Mouse (Mus musculus) cerebellum, postnatal 4 days (tissue): ENCODE measurements at regions not wholly inside any gene's neighbourhood (a gene's known extent, or its start where the extent isn't known, plus 50 kb on each side); places are given as distances from the start of the nearest gene placed in this dataset.

Experiments
- DNase-seq, 2 experiments: peaks; one replicate each; pipeline ENCODE4 v3.0.0; 2022; ENCODE audit warnings: low spot score in 2 of 2, mixed read lengths in 1 of 2

- no peak for DNase-seq
These were observed 75.0 kb downstream of the Lbh start for GRCm38 (mm10) chr17:72993134-72993533.

DNA sequence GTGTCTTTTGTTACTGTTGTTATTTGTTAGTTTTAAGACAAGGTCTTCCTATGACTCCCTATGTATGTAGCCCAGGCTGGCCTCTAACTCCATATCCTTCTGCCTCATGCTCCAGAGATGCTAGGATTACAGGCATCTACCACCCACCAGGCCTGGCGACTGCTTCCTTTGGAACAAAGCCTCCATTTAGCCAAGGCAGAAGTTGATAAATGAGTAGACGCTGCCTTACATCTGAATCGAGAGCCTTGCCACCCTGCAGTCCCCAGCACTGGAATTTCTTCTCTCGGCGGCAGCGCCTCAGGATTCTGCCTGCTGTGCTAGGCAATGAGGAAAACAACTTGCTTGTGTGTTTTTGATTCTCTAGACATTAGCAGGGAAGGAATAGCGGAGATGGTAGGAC is 75.5 kb downstream of the Lbh start:
- DNase-seq = no peak

DNA sequence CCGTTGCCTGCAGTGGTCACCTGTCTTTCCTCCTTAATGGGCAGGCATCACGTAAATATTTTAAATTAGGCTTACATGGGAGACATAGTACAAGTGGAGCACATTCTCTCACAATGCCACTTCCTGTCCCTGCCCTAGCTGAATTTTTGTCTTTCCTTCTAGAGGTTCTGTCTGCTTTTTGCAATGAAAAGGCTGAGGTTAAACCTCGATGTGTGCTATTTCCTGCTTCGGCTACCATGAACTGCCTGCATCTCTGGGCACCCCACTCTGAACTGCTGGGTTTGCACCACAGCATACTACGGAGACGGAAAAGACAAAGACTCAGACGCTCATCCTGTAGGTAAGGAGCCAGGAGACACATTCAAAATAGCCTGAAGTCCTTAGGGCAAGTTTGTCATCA is 78.4 kb downstream of the Lbh start:
- no peak for DNase-seq

DNA sequence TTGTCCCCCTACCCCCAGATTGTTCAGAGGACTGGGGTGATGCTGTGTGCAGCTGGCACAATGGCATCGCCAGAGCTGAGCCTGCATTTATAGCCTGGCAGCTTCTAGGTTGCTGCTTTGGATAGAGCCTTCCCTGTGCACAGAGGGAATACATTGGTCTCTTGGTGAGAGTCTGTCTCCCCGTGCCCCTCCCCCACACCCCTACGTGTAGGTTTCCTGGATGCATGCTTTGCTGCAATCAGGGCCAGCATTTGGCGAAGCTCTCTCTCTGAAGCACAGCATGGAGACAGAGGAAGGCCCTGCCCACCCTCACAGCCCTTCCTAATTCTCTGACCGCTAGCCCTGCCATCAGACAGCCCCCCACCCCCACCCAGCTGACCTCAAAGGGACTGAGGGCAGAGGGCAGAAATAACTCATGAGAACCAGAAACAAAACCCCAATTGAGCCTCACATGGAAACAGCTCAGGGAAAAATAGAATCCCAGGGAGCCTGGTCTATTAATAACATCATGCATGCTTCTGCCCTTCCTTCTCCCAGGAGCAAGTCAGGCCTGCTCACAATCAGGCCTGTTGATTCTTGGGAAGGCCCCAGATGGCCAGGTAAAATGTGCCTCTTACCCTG is 79.3 kb downstream of the Lbh start:
- no peak for DNase-seq

- no peak for DNase-seq
These were observed 87.0 kb downstream of the Lbh start for GRCm38 (mm10) chr17:73005100-73005499.

DNA sequence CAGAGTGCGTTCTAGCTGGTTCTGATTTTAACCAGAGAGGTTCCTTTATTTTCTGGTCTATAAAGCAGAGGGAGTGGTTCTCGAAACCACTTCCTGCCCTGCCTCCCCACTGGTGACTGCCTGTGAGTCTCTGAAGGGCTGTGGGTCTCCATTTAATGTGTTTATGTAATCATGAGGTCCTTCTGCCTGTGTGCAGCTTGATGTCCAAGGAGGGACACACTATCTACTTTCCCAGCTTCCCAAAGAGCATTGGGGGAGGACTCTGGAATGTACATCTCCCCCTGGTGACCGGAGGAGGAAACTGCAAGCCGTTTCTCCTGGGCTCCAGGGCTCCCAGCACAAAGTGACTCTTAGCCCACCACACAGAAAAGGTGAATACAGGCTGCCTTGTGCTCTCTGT is 90.8 kb downstream of the Lbh start:
- peak; percentile 41 to 50 for DNase-seq

DNA sequence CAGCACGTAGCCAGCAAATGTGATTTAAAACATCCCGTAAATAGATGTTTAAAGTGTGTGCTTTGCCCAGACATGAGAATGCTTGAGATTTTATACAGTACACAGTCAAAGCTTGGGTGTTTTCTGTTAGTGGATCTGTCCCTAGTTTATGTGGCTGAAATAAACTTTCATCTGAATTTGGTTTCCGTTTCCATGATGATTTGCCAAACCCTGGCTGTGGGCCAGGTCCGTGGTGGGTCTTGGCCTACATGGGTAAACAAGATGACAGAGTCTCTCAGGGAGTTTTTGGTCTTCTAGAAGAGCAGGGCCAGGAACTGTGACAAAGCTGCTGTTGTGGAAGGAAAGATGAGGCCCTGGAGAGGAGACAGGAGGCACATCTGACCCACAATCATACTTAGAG is 91.9 kb downstream of the Lbh start:
- peak in 1 of 2 experiments; percentile 52 for DNase-seq

- no peak for DNase-seq
These were observed 94.3 kb downstream of the Lbh start for GRCm38 (mm10) chr17:73012356-73012755.

DNA sequence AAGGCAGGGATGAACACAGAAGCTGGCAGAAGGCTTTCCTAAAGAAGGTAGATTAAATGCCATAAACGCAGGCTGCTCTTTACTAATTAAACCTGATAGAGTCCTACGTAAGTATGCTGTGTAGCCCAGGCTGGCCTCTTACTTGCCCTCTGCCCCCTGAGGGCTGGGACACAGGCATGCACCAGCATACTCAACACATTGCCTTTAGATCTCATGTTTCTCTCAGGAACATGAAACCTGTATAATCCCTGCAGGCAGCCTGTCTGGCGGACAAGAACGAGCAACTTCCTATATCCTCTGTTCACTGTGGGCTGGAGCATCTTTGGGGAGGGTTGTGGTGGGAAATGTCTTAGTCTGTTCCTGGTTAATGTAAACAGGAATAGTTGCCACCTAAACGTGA is 94.8 kb upstream of the Lclat1 start:
- no peak for DNase-seq

DNA sequence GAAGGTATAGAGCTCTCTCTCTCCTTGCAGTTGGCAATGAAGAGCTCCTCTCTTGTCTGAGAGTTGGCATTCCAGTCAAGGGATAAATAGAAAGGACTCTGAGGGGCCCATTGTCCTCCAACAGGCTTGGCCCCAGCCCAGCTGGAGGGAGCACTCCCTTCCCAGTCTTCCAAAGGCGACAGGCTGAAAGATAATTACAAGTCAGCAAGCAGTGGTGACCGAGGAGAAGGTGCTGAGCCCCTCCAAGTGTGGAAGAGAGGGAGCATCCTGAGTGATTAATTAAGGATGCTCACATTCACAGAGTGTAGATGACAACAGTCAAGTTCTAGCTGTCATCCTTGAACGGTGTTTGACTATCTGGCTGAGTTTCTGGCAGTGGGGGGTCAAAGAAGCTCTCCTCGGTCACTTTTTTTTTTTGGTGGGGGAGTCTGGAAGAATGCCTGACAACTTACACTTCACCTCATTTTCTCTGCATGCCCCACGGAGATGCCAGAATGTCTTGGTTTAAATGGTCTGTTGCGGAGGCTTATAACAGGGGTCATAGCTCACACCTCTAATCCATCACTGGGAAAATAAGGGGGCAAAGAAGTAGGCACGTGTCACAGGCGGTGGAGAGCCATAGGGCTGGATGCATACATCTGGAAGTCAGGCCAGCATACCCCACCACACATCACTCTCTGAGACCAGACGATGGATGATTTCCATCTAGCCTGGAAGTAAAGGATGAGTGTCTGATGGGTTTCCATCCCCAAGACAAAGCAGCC is 93.5 kb upstream of the Lclat1 start:
- DNase-seq = no peak

DNA sequence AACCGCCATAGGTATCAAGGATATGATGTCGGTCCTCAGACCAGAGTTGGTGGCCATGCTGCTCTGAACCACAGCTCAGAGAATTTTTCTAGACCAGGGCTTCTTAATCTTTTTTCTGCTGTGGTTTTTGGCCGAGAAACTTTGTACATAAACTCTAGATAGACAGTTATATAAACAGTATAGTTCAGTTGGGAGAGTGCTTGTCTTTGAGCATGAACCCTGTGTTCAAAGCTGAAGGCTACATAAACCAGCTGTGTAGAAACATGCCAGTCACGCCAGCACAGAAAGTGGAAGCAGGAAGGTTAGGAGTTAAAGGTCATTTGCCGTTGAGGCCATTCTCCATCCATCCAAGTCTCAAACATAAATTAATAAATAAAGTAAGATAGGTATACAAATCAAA is 90.6 kb upstream of the Lclat1 start:
- DNase-seq = no peak

DNA sequence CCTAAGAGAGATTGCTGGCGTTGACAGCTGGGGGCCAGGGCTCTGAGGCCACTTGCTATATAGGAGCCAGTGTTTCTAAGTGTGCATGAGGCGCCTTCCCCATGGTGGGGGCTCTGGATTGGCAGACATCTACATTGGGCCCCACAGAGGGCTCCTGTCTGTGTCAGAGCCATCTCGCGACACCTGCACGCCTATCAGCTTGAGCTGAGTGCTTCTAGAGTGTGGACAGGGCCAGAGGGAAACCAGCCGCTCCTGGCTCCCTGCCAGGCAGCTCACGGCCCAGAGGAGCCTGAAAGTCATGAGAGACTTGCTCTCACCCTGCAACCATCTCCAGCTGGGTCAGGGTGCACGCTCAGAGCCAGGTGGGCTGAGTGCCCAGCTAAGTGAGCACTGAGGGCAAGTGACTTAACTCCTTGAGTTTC is 85.1 kb upstream of the Lclat1 start:
- peak in 1 of 2 experiments; percentile 20 for DNase-seq

- no peak for DNase-seq
These were observed 84.2 kb upstream of the Lclat1 start for GRCm38 (mm10) chr17:73023362-73024107.

- DNase-seq = no peak
These were observed 80.7 kb upstream of the Lclat1 start for GRCm38 (mm10) chr17:73027122-73027521.

DNA sequence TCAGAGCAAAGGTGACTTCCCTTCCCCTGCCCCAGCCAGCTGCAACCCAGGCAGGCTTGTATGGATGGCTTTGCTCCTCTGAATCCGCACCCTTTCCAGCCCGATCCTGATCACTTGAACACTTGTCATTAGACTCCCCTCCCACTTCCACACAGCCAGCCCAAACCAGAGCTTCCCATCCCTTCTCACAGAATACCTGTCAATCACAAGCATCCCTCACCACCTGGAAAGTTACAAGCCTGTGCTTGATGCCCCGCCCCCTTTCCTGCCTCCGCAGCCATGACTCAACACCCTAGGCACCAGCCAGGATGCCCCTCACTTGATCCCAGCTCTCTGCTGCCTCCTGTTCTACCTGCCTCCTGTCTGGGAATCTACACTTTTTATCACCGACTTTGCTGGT is 76.0 kb upstream of the Lclat1 start:
- no peak for DNase-seq

DNA sequence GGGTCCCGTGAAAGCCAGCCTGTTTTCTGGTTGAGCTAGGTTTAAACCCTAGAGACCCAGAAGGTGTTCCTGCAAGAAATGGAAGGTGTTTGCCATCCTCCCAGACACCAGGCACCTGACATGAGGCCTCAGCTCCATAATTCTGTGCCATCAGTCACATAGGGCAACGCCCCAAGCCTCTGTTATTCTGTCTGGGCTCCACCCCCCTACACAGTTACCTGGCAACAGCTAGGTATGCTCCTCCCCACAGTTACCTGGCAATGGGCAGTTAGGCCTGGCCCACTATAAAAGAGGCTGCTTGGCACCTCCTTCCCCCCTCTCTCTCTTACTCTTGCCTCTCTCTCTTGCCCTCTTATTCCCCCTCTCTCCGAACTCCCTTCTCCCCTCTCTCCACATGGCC is 75.5 kb upstream of the Lclat1 start:
- no peak for DNase-seq

GRCm38 (mm10) chr17:73034420-73034819 is 73.4 kb upstream of the Lclat1 start:
- DNase-seq = no peak

DNA sequence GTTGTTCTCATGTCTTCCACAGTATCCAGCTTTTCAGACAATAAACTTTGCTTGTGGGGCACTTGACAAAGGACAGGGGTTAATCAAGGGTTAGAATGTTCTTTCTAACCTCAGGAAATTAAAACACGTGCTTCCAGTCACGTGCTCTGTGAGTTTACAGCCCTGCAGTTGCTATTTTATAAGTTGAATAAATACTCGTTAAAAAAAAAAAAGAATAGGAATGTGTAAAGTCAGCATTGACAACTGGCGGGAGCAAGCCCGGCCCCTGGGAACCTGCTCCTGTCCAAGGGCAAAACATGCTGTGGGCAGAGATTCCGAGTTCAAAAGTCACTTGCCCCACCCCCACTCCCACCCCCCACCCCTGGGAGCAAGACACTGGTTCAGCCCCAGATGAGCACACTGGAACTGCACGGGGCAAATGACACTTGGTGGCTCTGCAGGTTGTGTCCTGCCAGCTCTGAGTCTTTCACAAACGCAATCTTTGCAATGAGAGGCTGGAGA is 72.8 kb upstream of the Lclat1 start:
- no peak for DNase-seq

- DNase-seq = no peak
These were observed 70.9 kb upstream of the Lclat1 start for GRCm38 (mm10) chr17:73036845-73037244.

- DNase-seq = no peak
These were observed 69.2 kb upstream of the Lclat1 start for GRCm38 (mm10) chr17:73038586-73038985.

- DNase-seq = no peak
These were observed 62.7 kb upstream of the Lclat1 start for GRCm38 (mm10) chr17:73044918-73045580.

- DNase-seq = no peak
These were observed 60.8 kb upstream of the Lclat1 start for GRCm38 (mm10) chr17:73046985-73047384.
